Mouse (Mus musculus): ENCODE measurements at regions not wholly inside any gene's neighbourhood (a gene's known extent, or its start where the extent isn't known, plus 50 kb on each side); places are given as distances from the start of the nearest gene placed in this dataset.

GRCm38 (mm10) chr9:112608932-112609331 lies 373.2 kb upstream of the Arpp21 start:
- H3K36me3 ChIP-seq (ENCODE audit: control insufficient read depth, insufficient read depth, low read length): no peaks in the 10 kb centered on the region
- H3K4me1 ChIP-seq (ENCODE audit: control insufficient read depth, insufficient read depth, low read length): no peaks in the 10 kb centered on the region
- no peak overlapping the region for H3K27ac ChIP-seq (ENCODE audit: low read depth, low read length)
- 92% methylated on average over 4 of the region's 4 CpGs for WGBS
- no peak overlapping the region for H3K9ac ChIP-seq (ENCODE audit: low read length)
- H3K4me3 ChIP-seq (ENCODE audit: low read depth, low read length): no peak overlapping the region
- H3K27me3 ChIP-seq (replicated peaks; ENCODE audit: control insufficient read depth, insufficient read depth, low read length): no peaks in the 10 kb centered on the region
- ATAC-seq (no peak), DNase-seq (ENCODE audit: low spot score) (no peak)
- H3K9me3 ChIP-seq (replicated peaks; ENCODE audit: control insufficient read depth, low read length): no peaks in the 10 kb centered on the region
- no peak overlapping the region for H3K4me2 ChIP-seq (ENCODE audit: low read length)

GRCm38 (mm10) chr9:112607221-112607620 lies 371.5 kb upstream of the Arpp21 start:
- 0 out of 2 replicates have a peak, but pooled peaks have one; percentile 50 for ATAC-seq
- DNase-seq (ENCODE audit: low spot score): peak; percentile 51
- Histone ChIP-seq H3K27me3 (replicated peaks; ENCODE audit: control insufficient read depth, insufficient read depth, low read length) (no peaks in the 10 kb centered on the region), H3K27ac (ENCODE audit: low read depth, low read length) (no peak overlapping the region), H3K4me3 (ENCODE audit: low read depth, low read length) (no peak overlapping the region), H3K9ac (ENCODE audit: low read length) (no peak overlapping the region), H3K36me3 (ENCODE audit: control insufficient read depth, insufficient read depth, low read length) (no peaks in the 10 kb centered on the region), H3K9me3 (replicated peaks; ENCODE audit: control insufficient read depth, low read length) (no peaks in the 10 kb centered on the region), H3K4me1 (ENCODE audit: control insufficient read depth, insufficient read depth, low read length) (no peaks in the 10 kb centered on the region), H3K4me2 (ENCODE audit: low read length) (no peak overlapping the region)
- WGBS: 71% methylated on average over 3 of the region's 3 CpGs

- Histone ChIP-seq H3K27me3 (replicated peaks; ENCODE audit: control insufficient read depth, insufficient read depth, low read length) (no peaks in the 10 kb centered on the region), H3K4me1 (ENCODE audit: control insufficient read depth, insufficient read depth, low read length) (no peaks in the 10 kb centered on the region), H3K4me2 (ENCODE audit: low read length) (no peak overlapping the region), H3K4me3 (ENCODE audit: low read depth, low read length) (no peak overlapping the region), H3K36me3 (ENCODE audit: control insufficient read depth, insufficient read depth, low read length) (no peaks in the 10 kb centered on the region), H3K9ac (ENCODE audit: low read length) (no peak overlapping the region), H3K27ac (ENCODE audit: low read depth, low read length) (no peak overlapping the region), H3K9me3 (replicated peaks; ENCODE audit: control insufficient read depth, low read length) (no peaks in the 10 kb centered on the region)
- DNase-seq (ENCODE audit: low spot score) (no peak), ATAC-seq (no peak)
Observed at GRCm38 (mm10) chr9:112595731-112596130, 360.0 kb upstream of the Arpp21 start.

- H3K9ac ChIP-seq (ENCODE audit: low read length): no peak overlapping the region
- WGBS: 71% methylated on average over 3 of the region's 3 CpGs
- no peaks in the 10 kb centered on the region for H3K9me3 ChIP-seq (replicated peaks; ENCODE audit: control insufficient read depth, low read length)
- no peak overlapping the region for H3K4me2 ChIP-seq (ENCODE audit: low read length)
- H3K4me1 ChIP-seq (ENCODE audit: control insufficient read depth, insufficient read depth, low read length): no peaks in the 10 kb centered on the region
- H3K4me3 ChIP-seq (ENCODE audit: low read depth, low read length): no peak overlapping the region
- no peaks in the 10 kb centered on the region for H3K27me3 ChIP-seq (replicated peaks; ENCODE audit: control insufficient read depth, insufficient read depth, low read length)
- no peak overlapping the region for H3K27ac ChIP-seq (ENCODE audit: low read depth, low read length)
- DNase-seq (ENCODE audit: low spot score) (no peak), ATAC-seq (no peak)
- no peaks in the 10 kb centered on the region for H3K36me3 ChIP-seq (ENCODE audit: control insufficient read depth, insufficient read depth, low read length)
Observed at GRCm38 (mm10) chr9:112590241-112590640, 354.5 kb upstream of the Arpp21 start.

- no peaks in the 10 kb centered on the region for H3K36me3 ChIP-seq (ENCODE audit: control insufficient read depth, insufficient read depth, low read length)
- peak; percentile 36 for DNase-seq (ENCODE audit: low spot score)
- H3K9me3 ChIP-seq (replicated peaks; ENCODE audit: control insufficient read depth, low read length): no peaks in the 10 kb centered on the region
- H3K4me2 ChIP-seq (ENCODE audit: low read length): no peak overlapping the region
- no peak for ATAC-seq
- no peaks in the 10 kb centered on the region for H3K27me3 ChIP-seq (replicated peaks; ENCODE audit: control insufficient read depth, insufficient read depth, low read length)
- no peak overlapping the region for H3K27ac ChIP-seq (ENCODE audit: low read depth, low read length)
- no peaks in the 10 kb centered on the region for H3K4me1 ChIP-seq (ENCODE audit: control insufficient read depth, insufficient read depth, low read length)
- H3K4me3 ChIP-seq (ENCODE audit: low read depth, low read length): no peak overlapping the region
- H3K9ac ChIP-seq (ENCODE audit: low read length): no peak overlapping the region
- WGBS: 40% methylated on average over 3 of the region's 3 CpGs
Observed at GRCm38 (mm10) chr9:112573316-112573715, 337.6 kb upstream of the Arpp21 start.

GRCm38 (mm10) chr9:112561348-112561747 lies 325.6 kb upstream of the Arpp21 start:
- Histone ChIP-seq H3K9ac (ENCODE audit: low read length) (no peak overlapping the region), H3K4me3 (ENCODE audit: low read depth, low read length) (no peak overlapping the region), H3K4me1 (ENCODE audit: control insufficient read depth, insufficient read depth, low read length) (peaks cover 6% of the 10 kb centered on the region; the same call in 1 of the 2 replicates), H3K9me3 (replicated peaks; ENCODE audit: control insufficient read depth, low read length) (no peaks in the 10 kb centered on the region), H3K27me3 (replicated peaks; ENCODE audit: control insufficient read depth, insufficient read depth, low read length) (no peaks in the 10 kb centered on the region), H3K4me2 (ENCODE audit: low read length) (no peak overlapping the region), H3K27ac (ENCODE audit: low read depth, low read length) (no peak overlapping the region), H3K36me3 (ENCODE audit: control insufficient read depth, insufficient read depth, low read length) (no peaks in the 10 kb centered on the region)
- ATAC-seq (0 out of 2 replicates have a peak, but pooled peaks have one; percentile 20), DNase-seq (ENCODE audit: low spot score) (peak; percentile 39)

GRCm38 (mm10) chr9:112560226-112560625 lies 324.5 kb upstream of the Arpp21 start:
- 87% methylated on average over 4 of the region's 4 CpGs for WGBS
- H3K4me2 ChIP-seq (ENCODE audit: low read length): no peak overlapping the region
- no peak overlapping the region for H3K4me3 ChIP-seq (ENCODE audit: low read depth, low read length)
- H3K27ac ChIP-seq (ENCODE audit: low read depth, low read length): no peak overlapping the region
- H3K36me3 ChIP-seq (ENCODE audit: control insufficient read depth, insufficient read depth, low read length): no peaks in the 10 kb centered on the region
- no peaks in the 10 kb centered on the region for H3K27me3 ChIP-seq (replicated peaks; ENCODE audit: control insufficient read depth, insufficient read depth, low read length)
- H3K9me3 ChIP-seq (replicated peaks; ENCODE audit: control insufficient read depth, low read length): no peaks in the 10 kb centered on the region
- no peak overlapping the region for H3K9ac ChIP-seq (ENCODE audit: low read length)
- DNase-seq (ENCODE audit: low spot score): no peak
- H3K4me1 ChIP-seq (ENCODE audit: control insufficient read depth, insufficient read depth, low read length): peaks cover 6% of the 10 kb centered on the region; the same call in 1 of the 2 replicates
- no peak for ATAC-seq

- DNase-seq (ENCODE audit: low spot score): no peak
- no peaks in the 10 kb centered on the region for H3K4me1 ChIP-seq (ENCODE audit: control insufficient read depth, insufficient read depth, low read length)
- H3K9ac ChIP-seq (ENCODE audit: low read length): no peak overlapping the region
- H3K4me2 ChIP-seq (ENCODE audit: low read length): no peak overlapping the region
- 67% methylated on average over 2 of the region's 2 CpGs for WGBS
- H3K9me3 ChIP-seq (replicated peaks; ENCODE audit: control insufficient read depth, low read length): no peaks in the 10 kb centered on the region
- H3K27ac ChIP-seq (ENCODE audit: low read depth, low read length): no peak overlapping the region
- H3K27me3 ChIP-seq (replicated peaks; ENCODE audit: control insufficient read depth, insufficient read depth, low read length): no peaks in the 10 kb centered on the region
- ATAC-seq: no peak
- H3K36me3 ChIP-seq (ENCODE audit: control insufficient read depth, insufficient read depth, low read length): no peaks in the 10 kb centered on the region
- no peak overlapping the region for H3K4me3 ChIP-seq (ENCODE audit: low read depth, low read length)
Observed at GRCm38 (mm10) chr9:112537924-112538323, 302.2 kb upstream of the Arpp21 start.

GRCm38 (mm10) chr9:112525377-112525776 lies 289.6 kb upstream of the Arpp21 start:
- Histone ChIP-seq H3K27ac (ENCODE audit: low read depth, low read length) (no peak overlapping the region), H3K9ac (ENCODE audit: low read length) (no peak overlapping the region), H3K27me3 (replicated peaks; ENCODE audit: control insufficient read depth, insufficient read depth, low read length) (no peaks in the 10 kb centered on the region), H3K4me3 (ENCODE audit: low read depth, low read length) (no peak overlapping the region), H3K4me2 (ENCODE audit: low read length) (no peak overlapping the region), H3K9me3 (replicated peaks; ENCODE audit: control insufficient read depth, low read length) (no peaks in the 10 kb centered on the region), H3K36me3 (ENCODE audit: control insufficient read depth, insufficient read depth, low read length) (no peaks in the 10 kb centered on the region), H3K4me1 (ENCODE audit: control insufficient read depth, insufficient read depth, low read length) (0 out of 2 replicates have a peak, but pooled peaks cover 5% of the 10 kb centered on the region)
- 0 out of 2 replicates have a peak, but pooled peaks have one; percentile 42 for ATAC-seq
- DNase-seq (ENCODE audit: low spot score): peak; percentile 71
- WGBS: 30% methylated on average over 5 of the region's 5 CpGs
